Mouse (Mus musculus): ENCODE results near the gene Gm21900. TPM values are rescaled to one million over a fixed set of nuclear protein-coding genes. Genes with fewer than 3 reads are reported as not detected.

Gene Gm21900
- total RNA-seq (2023), result not detected

DNA sequence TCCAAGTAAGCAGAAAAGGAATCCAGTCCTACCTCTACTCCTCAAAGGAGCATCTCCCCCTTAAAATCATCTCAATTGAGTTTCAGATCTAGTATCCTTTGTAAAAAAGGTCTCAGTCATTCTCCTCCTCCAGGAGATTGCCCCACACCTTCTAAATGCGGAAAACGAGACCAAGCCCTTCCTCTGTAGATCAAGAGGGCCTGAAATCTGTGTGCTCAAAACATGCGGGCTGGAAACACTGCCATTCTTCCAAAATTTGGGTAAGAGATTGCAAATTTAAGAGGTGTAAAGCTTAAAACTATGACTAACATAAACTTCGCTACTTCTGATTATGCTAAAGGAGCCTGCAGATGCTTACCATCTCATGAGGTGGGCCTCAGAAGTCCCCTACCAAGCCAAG lies at the start of gene Gm21900:
Gene Gm21900 (plus strand): TSS at position 301 of the 400 bp plus-strand sequence.

Other genes with a start within 250 kb of the Gm21900 start
- not detected for gene Gm28510, start 203.6 kb upstream of the Gm21900 start, total RNA-seq (2023)
- gene Gm20737, start 80.3 kb upstream of the Gm21900 start, total RNA-seq (2023), result not detected
- not detected for gene Gm21775, start 62.9 kb upstream of the Gm21900 start, total RNA-seq (2023)
- not detected for gene Gm20777, start 136.1 kb downstream of the Gm21900 start, total RNA-seq (2023)